Mouse (Mus musculus) frontal cortex, postnatal 14 days (tissue): ENCODE measurements around the gene Gm5868.
A peak's percentile ranks its signal among the peaks of the same experiment; 100 is the strongest.
"Not testable (repeated sequence)": the region's sequence is repeated elsewhere in the genome, so short reads cannot be mapped to it uniquely, and the experiment has no call there.

Experiments
- DNase-seq, 2 experiments: peaks; one replicate each; pipeline ENCODE4 v3.0.0; 2022; ENCODE audit warnings: low spot score in 2 of 2

Gm5868 gene

GRCm38 (mm10) chr5:72587192-72587681 lies at the start of gene Gm5868:
Gm5868 (minus strand) TSS chr5:72587551.
- no peak for DNase-seq

GRCm38 (mm10) chr5:72636576-72636975 lies 49.2 kb upstream of the Gm5868 start:
- DNase-seq, result no peak

GRCm38 (mm10) chr5:72636122-72636521 lies 48.8 kb upstream of the Gm5868 start:
- no peak for DNase-seq

GRCm38 (mm10) chr5:72634791-72635271 lies 47.5 kb upstream of the Gm5868 start:
- DNase-seq, result no peak

GRCm38 (mm10) chr5:72630026-72630425 lies 42.7 kb upstream of the Gm5868 start:
- no peak for DNase-seq

GRCm38 (mm10) chr5:72621022-72621421 lies 33.7 kb upstream of the Gm5868 start:
- DNase-seq, result no peak

- DNase-seq, result no peak
These were observed 30.1 kb upstream of the Gm5868 start for GRCm38 (mm10) chr5:72617413-72617812.

- DNase-seq, result no peak
These were observed 15.8 kb upstream of the Gm5868 start for GRCm38 (mm10) chr5:72603138-72603537.

GRCm38 (mm10) chr5:72601006-72601405 lies 13.7 kb upstream of the Gm5868 start:
- DNase-seq, result no peak

- not testable (repeated sequence) for DNase-seq
These were observed 622 bp downstream of the Gm5868 start for GRCm38 (mm10) chr5:72586667-72587191.

- DNase-seq, result not testable (repeated sequence)
These were observed 1.2 kb downstream of the Gm5868 start for GRCm38 (mm10) chr5:72586122-72586521.

- DNase-seq, result not testable (repeated sequence)
These were observed 6.4 kb downstream of the Gm5868 start, which contains the start of gene Zar1 for GRCm38 (mm10) chr5:72580970-72581332. Zar1 (minus strand) TSS chr5:72581254.

- DNase-seq, result not testable (repeated sequence)
These were observed 7.0 kb downstream of the Gm5868 start for GRCm38 (mm10) chr5:72580088-72580969.

GRCm38 (mm10) chr5:72579599-72579998 lies 7.8 kb downstream of the Gm5868 start:
- DNase-seq, result not testable (repeated sequence)

- DNase-seq, result no peak
These were observed 21.7 kb downstream of the Gm5868 start for GRCm38 (mm10) chr5:72565621-72566020.

- DNase-seq, result not testable (repeated sequence)
These were observed 24.2 kb downstream of the Gm5868 start for GRCm38 (mm10) chr5:72563183-72563582.

- DNase-seq, result no peak
These were observed 26.2 kb downstream of the Gm5868 start for GRCm38 (mm10) chr5:72560976-72561628.

GRCm38 (mm10) chr5:72559544-72560049 lies 27.8 kb downstream of the Gm5868 start, which contains the start of gene Nfxl1:
Nfxl1 (minus strand) TSS chr5:72559684.
- peak; percentile 92 to 94 for DNase-seq

- peak; percentile 29 to 35 for DNase-seq
These were observed 28.4 kb downstream of the Gm5868 start for GRCm38 (mm10) chr5:72558716-72559526.

GRCm38 (mm10) chr5:72556245-72556644 lies 31.1 kb downstream of the Gm5868 start:
- no peak for DNase-seq

GRCm38 (mm10) chr5:72551209-72551608 lies 36.1 kb downstream of the Gm5868 start:
- no peak for DNase-seq
